Mouse (Mus musculus) hindbrain, embryonic 14.5 days (tissue): ENCODE results near the gene Dnah17. TPM values are rescaled to one million over a fixed set of nuclear protein-coding genes. Genes with fewer than 3 reads are reported as not detected.

Source experiments
- ATAC-seq: fragments of 200-750 bp; cut with Nextera tagmentation; 2 replicates; pipeline ENCODE4 v1.8.0; 2017; ENCODE audit warnings: moderate number of reproducible peaks, mild to moderate bottlenecking, moderate TSS enrichment, moderate library complexity; ENCODE audit not compliant: low FRiP score
- DNase-seq: peaks from one replicate; pipeline ENCODE4 v3.0.0-alpha.2; 2015; ENCODE audit warnings: low spot score
- H3K27ac ChIP-seq: fragments of 300-500 bp; sonication (generic); 2 replicates; pipeline ENCODE4 v1.5.1; 2014; ENCODE audit warnings: mild to moderate bottlenecking, moderate library complexity
- H3K27me3 ChIP-seq: fragments of 300-500 bp; sonication (generic); 2 replicates; pipeline ENCODE4 v1.6.1; 2014; ENCODE audit warnings: mild to moderate bottlenecking, low read length, mixed read lengths; ENCODE audit not compliant: control insufficient read depth, insufficient read depth
- H3K36me3 ChIP-seq: fragments of 300-500 bp; sonication (generic); replicated peaks from 2 replicates; pipeline ENCODE4 v1.6.1; 2014; ENCODE audit not compliant: control insufficient read depth, insufficient read depth
- H3K4me1 ChIP-seq: fragments of 300-500 bp; sonication (generic); replicated peaks from 2 replicates; pipeline ENCODE4 v1.6.1; 2014; ENCODE audit warnings: antibody characterized with exemption, low read length, mixed read lengths; ENCODE audit not compliant: control insufficient read depth, insufficient read depth
- H3K4me2 ChIP-seq: fragments of 300-500 bp; sonication (generic); replicated peaks from 2 replicates; pipeline ENCODE4 v1.6.1; 2014; ENCODE audit warnings: mild to moderate bottlenecking, moderate library complexity
- H3K4me3 ChIP-seq: fragments of 300-500 bp; sonication (generic); replicated peaks from 2 replicates; pipeline ENCODE4 v1.5.1; 2014; ENCODE audit warnings: mild to moderate bottlenecking, low read length
- H3K9ac ChIP-seq: fragments of 300-500 bp; sonication (generic); 2 replicates; pipeline ENCODE4 v1.6.1; 2014
- H3K9me3 ChIP-seq: fragments of 300-500 bp; sonication (generic); 2 replicates; pipeline ENCODE4 v1.6.1; 2016; ENCODE audit warnings: low read length; ENCODE audit not compliant: control insufficient read depth
- WGBS: fragments of 180-500 bp; shearing (Covaris S2); extraction: QIAGEN DNeasy Blood & Tissue Kit; methylation state at CpG from one replicate; pipeline ENCODE4 v1.1.7; 2014; 5-methylcytosine and 5-hydroxymethylcytosine counted together
- polyA plus RNA-seq: library from polyadenylated mRNA; unstranded; fragments of >200 nt; fragmentation: Nextera tagmentation; extraction: Ambion mirVana; gene quantifications from 2 replicates; pipeline ENCODE4 v1.2.1, GENCODE M21; 2014

Gene Dnah17
- polyA plus RNA-seq, 1 experiment from 2014 or later, result 0.15 TPM

GRCm38 (mm10) chr11:117998356-117998755, 132.1 kb downstream of the Dnah17 start:
- DNase-seq, result no peak

GRCm38 (mm10) chr11:117997085-117997484, 133.3 kb downstream of the Dnah17 start:
- Histone ChIP-seq H3K4me2 (no peak overlapping the region), H3K9me3 (no peaks in the 10 kb centered on the region), H3K36me3 (peaks cover 28% of the 10 kb centered on the region), H3K4me3 (no peak overlapping the region), H3K27me3 (no peaks in the 10 kb centered on the region), H3K27ac (no peak overlapping the region), H3K4me1 (0 out of 2 replicates have a peak, but pooled peaks cover 7% of the 10 kb centered on the region), H3K9ac (no peak overlapping the region)
- WGBS, result 94% methylated on average over 2 of the region's 2 CpGs
- ATAC-seq, result no peak
- DNase-seq, result no peak

More at GRCm38 (mm10) chr11:117998356-117998755, 132.1 kb downstream of the Dnah17 start:
- Histone ChIP-seq H3K27me3 (no peaks in the 10 kb centered on the region), H3K9ac (no peak overlapping the region), H3K36me3 (peaks cover 40% of the 10 kb centered on the region), H3K27ac (no peak overlapping the region), H3K4me3 (no peak overlapping the region), H3K4me1 (0 out of 2 replicates have a peak, but pooled peaks cover 7% of the 10 kb centered on the region), H3K9me3 (no peaks in the 10 kb centered on the region), H3K4me2 (no peak overlapping the region)
- WGBS, result 99% methylated on average over 4 of the region's 4 CpGs
- ATAC-seq, result no peak

GRCm38 (mm10) chr11:117996066-117996465, 134.4 kb downstream of the Dnah17 start:
- Histone ChIP-seq H3K36me3 (peaks cover 18% of the 10 kb centered on the region), H3K9me3 (no peaks in the 10 kb centered on the region), H3K9ac (no peak overlapping the region), H3K4me3 (no peak overlapping the region), H3K4me2 (no peak overlapping the region), H3K27ac (no peak overlapping the region), H3K27me3 (no peaks in the 10 kb centered on the region), H3K4me1 (0 out of 2 replicates have a peak, but pooled peaks cover 7% of the 10 kb centered on the region)
- DNase-seq (no peak), ATAC-seq (no peak)
- WGBS, result 17% methylated on average over 3 of the region's 3 CpGs

GRCm38 (mm10) chr11:117995661-117996060, 134.8 kb downstream of the Dnah17 start:
- H3K27ac ChIP-seq, result no peak overlapping the region
- H3K4me3 ChIP-seq, result no peak overlapping the region
- DNase-seq (no peak), ATAC-seq (no peak)
- WGBS, result 60% methylated on average over 3 of the region's 3 CpGs
- no peak overlapping the region for H3K4me2 ChIP-seq
- no peaks in the 10 kb centered on the region for H3K9me3 ChIP-seq
- H3K4me1 ChIP-seq, result 0 out of 2 replicates have a peak, but pooled peaks cover 7% of the 10 kb centered on the region
- H3K36me3 ChIP-seq, result peaks cover 14% of the 10 kb centered on the region
- no peak overlapping the region for H3K9ac ChIP-seq
- no peaks in the 10 kb centered on the region for H3K27me3 ChIP-seq

- H3K4me3 ChIP-seq, result no peak overlapping the region
- 47% methylated on average over 2 of the region's 2 CpGs for whole genome bisulfite sequencing
- no peak for DNase-seq
- 0 out of 2 replicates have a peak, but pooled peaks cover 7% of the 10 kb centered on the region for H3K4me1 ChIP-seq
- ATAC-seq, result no peak
- H3K9me3 ChIP-seq, result no peaks in the 10 kb centered on the region
- peaks cover 11% of the 10 kb centered on the region; the same call in 1 of the 2 replicates for H3K36me3 ChIP-seq
- no peak overlapping the region for H3K27ac ChIP-seq
- no peak overlapping the region for H3K9ac ChIP-seq
- H3K27me3 ChIP-seq, result no peaks in the 10 kb centered on the region
- H3K4me2 ChIP-seq, result no peak overlapping the region
Observed at GRCm38 (mm10) chr11:117995255-117995654, 135.2 kb downstream of the Dnah17 start.

GRCm38 (mm10) chr11:117994250-117995057, 136.0 kb downstream of the Dnah17 start:
- DNase-seq, result no peak
- WGBS, result 68% methylated on average over 9 of the region's 9 CpGs
- Histone ChIP-seq H3K9ac (no peak overlapping the region), H3K4me2 (no peak overlapping the region), H3K27ac (no peak overlapping the region), H3K4me1 (peaks cover 7% of the 10 kb centered on the region; the same call in 1 of the 2 replicates), H3K4me3 (no peak overlapping the region), H3K36me3 (peaks cover 4% of the 10 kb centered on the region; the same call in 1 of the 2 replicates), H3K9me3 (no peaks in the 10 kb centered on the region), H3K27me3 (no peaks in the 10 kb centered on the region)
- ATAC-seq, result no peak

DNA sequence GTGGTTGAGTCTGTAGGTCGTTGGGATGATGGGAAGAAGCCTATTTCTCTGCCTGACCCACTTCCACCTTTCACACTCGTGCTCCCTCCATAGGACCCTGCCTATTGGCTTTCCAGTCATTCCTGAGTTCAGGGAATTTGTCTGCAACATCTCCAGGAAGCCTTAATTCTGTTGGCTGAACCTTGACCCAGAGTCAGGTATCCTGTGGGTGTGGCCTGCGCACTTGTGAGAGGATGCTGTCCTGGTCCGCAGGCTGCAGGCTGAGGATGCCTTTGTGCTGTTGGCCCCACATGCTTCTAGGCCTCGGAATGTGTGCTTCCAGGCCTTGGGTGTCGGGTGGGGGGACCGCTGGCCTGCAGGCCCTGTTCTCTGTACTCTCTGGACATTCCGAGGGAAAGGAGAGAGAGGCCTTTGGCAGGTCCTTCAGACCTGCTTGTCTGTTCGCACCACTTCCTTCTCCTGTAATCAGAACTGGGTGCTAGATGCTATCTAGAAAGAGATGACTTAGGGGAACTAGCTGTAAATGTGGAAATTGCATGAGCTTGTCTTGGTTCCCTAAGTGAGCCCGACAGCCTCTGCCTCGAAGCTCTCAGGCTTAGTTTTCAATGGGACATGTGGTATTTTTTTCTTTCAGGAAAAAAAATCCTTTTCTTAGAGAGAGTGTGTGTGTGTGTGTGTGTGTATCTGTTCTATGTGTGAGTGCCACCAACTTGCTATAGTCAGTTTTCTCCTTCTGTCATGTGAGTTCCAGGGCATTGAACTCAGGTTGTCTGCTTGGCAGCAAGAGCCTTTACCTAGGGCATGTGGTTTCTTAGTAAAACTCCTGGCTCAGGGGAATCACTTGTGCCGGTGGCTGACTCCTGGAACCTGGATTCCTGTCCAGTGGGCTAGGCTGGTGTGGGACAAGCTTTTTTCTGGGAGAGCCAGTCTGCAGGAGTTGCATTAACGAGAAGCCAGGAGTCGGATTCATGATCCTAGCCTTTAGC, 137.0 kb downstream of the Dnah17 start:
- peaks cover 13% of the 10 kb centered on the region; the same call in 1 of the 2 replicates for H3K4me1 ChIP-seq
- ATAC-seq (no peak), DNase-seq (no peak)
- no peak overlapping the region for H3K4me3 ChIP-seq
- H3K27me3 ChIP-seq, result no peaks in the 10 kb centered on the region
- no peaks in the 10 kb centered on the region for H3K9me3 ChIP-seq
- H3K27ac ChIP-seq, result no peak overlapping the region
- H3K4me2 ChIP-seq, result no peak overlapping the region
- no peaks in the 10 kb centered on the region for H3K36me3 ChIP-seq
- no peak overlapping the region for H3K9ac ChIP-seq
- 81% methylated on average over 14 of the region's 14 CpGs for WGBS

GRCm38 (mm10) chr11:117991502-117992470, 138.6 kb downstream of the Dnah17 start:
- WGBS, result 67% methylated on average over 9 of the region's 9 CpGs
- no peak for ATAC-seq

More at GRCm38 (mm10) chr11:117991502-117992470, 138.6 kb downstream of the Dnah17 start:
- Histone ChIP-seq H3K4me1 (peaks cover 26% of the 10 kb centered on the region), H3K4me3 (no peak overlapping the region), H3K27ac (no peak overlapping the region), H3K9ac (no peak overlapping the region), H3K27me3 (no peaks in the 10 kb centered on the region), H3K9me3 (no peaks in the 10 kb centered on the region), H3K4me2 (no peak overlapping the region), H3K36me3 (no peaks in the 10 kb centered on the region)
- DNase-seq, result no peak
